23 mouse cellular contexts compared by ENCODE assay signal in the genomic region with DNA sequence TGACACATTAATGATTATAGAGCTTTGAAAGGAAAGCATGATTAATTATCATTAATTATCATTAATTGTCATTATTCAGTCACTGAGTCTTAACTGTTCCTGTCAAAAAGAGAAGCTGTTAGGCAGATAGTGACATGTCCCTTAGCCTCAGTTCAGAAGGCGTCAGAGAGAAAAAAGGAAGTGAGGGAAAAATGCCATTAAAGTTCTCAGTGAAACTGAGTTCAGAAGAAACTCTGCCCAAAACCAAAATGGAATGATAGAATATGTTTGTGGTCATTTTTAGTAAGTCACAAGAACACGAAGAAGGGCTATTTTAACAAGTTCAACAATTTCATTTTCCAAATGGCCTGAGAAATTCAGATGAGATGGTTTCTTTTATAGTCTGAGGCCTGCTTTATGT. TPM values are rescaled to one million over a fixed set of nuclear protein-coding genes. Genes with fewer than 3 reads are reported as not detected.
A peak's percentile ranks its signal among the peaks of the same experiment; 100 is the strongest.
DNase-seq lines count a peak whose midpoint lies in the region; ATAC-seq and TF ChIP-seq lines count a peak whose summit lies in the region.
"Had no signal": no experiment of that assay in that cellular context is flagged by ENCODE, and none has a peak within 500 bp of the region (broad histone marks: within the 10 kb centered on the region; RNA-seq: fewer than 3 reads in every experiment).

No protein-coding gene starts in this region.

- no peak for ATAC-seq in erythroid progenitor cell, adult 5-6 weeks (replicated peaks; ENCODE audit: low FRiP score, poor library complexity, severe bottlenecking)
- ATAC-seq: CD4-positive, CD25-positive, alpha-beta regulatory T cell, adult 4 months; forebrain, embryonic 13.5 days; intestine, embryonic 15.5 days had no signal

- DNase-seq in CH12.LX (ENCODE audit: extremely low read depth) (no peak), MEL-GATA-1-ER (ENCODE audit: extremely low read depth, low read depth) (peak; percentile 29)
- peak; percentile 50 for DNase-seq in splenic B cell, adult 2 months (ENCODE audit: low read depth, low spot score)
- DNase-seq in kidney, postnatal 25 days, result no peak
- no peak for DNase-seq in retina, embryonic 14.5 days (ENCODE audit: low spot score)
- DNase-seq: adrenal gland, adult 8-10 months; adrenal gland, postnatal 36 days; cerebellum, adult 11 months; cerebellum, adult 8-10 months; cerebellum, postnatal 14 days; gastrocnemius, adult 2 months; heart, adult 2 months; heart, postnatal 14 days had no signal

- peak overlapping the region; percentile 41; the same call in 1 of the 2 replicates for H3K4me2 ChIP-seq in CH12.LX (ENCODE audit: insufficient read depth, low read depth, poor library complexity, severe bottlenecking)
- H3K4me2 ChIP-seq: embryonic facial prominence, embryonic 12.5 days; forebrain, embryonic 13.5 days; heart, embryonic 11.5 days; heart, embryonic 15.5 days; hindbrain, embryonic 14.5 days; intestine, embryonic 15.5 days had no signal

- TF ChIP-seq RAD21 in CH12.LX (IDR thresholded peaks at IDR 0.05; ENCODE audit: low read depth, low read length), result no peak

- H3K27me3 ChIP-seq in CH12.LX (replicated peaks), result no peaks in the 10 kb centered on the region
- H3K27me3 ChIP-seq in splenic B cell, adult 2 months (ENCODE audit: control insufficient read depth, insufficient read depth, low read length, poor library complexity, severe bottlenecking), result no peaks in the 10 kb centered on the region
- H3K27me3 ChIP-seq: embryonic facial prominence, embryonic 12.5 days; forebrain, embryonic 13.5 days; heart, embryonic 15.5 days; intestine, embryonic 15.5 days had no signal

- TF ChIP-seq CTCF in CH12.LX (conservative IDR thresholded peaks at IDR 0.05 in 1 of 2, IDR thresholded peaks at IDR 0.05 in 1 of 2; ENCODE audit: low read depth in 2 of 2, low read length in 2 of 2), result no peak

- H3K36me3 ChIP-seq in CH12.LX (replicated peaks in 1 of 2; ENCODE audit: control insufficient read depth in 1 of 2, insufficient read depth in 1 of 2, low read length in 1 of 2), result no peaks in the 10 kb centered on the region
- H3K36me3 ChIP-seq in macrophage (ENCODE audit: inconsistent target), result no peaks in the 10 kb centered on the region
- H3K36me3 ChIP-seq in splenic B cell, adult 2 months (ENCODE audit: control insufficient read depth, insufficient read depth, low read length, poor library complexity, severe bottlenecking), result no peaks in the 10 kb centered on the region
- H3K36me3 ChIP-seq: embryonic facial prominence, embryonic 12.5 days; heart, embryonic 15.5 days; hindbrain, embryonic 10.5 days; intestine, embryonic 15.5 days had no signal

- no peak for TF ChIP-seq POLR2A in CH12.LX (IDR thresholded peaks at IDR 0.05; ENCODE audit: low read depth, low read length)

- H3K9ac ChIP-seq in CH12.LX (ENCODE audit: insufficient read depth, low read depth), result peak overlapping the region; percentile 56; the same call in 1 of the 2 replicates
- H3K9ac ChIP-seq: embryonic facial prominence, embryonic 12.5 days; forebrain, embryonic 13.5 days; heart, embryonic 15.5 days; hindbrain, embryonic 14.5 days; intestine, embryonic 15.5 days had no signal

- 4% methylated on average over 2 of the region's 2 CpGs for WGBS in macrophage (ENCODE audit: missing documents)

- dilution Hi-C loops in CH12.LX (cut with MboI; ENCODE audit: extremely low pct_ligation_motif_present, extremely low pct_unique_long_range_greater_than_20kb, low sequenced_read_pairs), result no loop called here

- H3K79me2 ChIP-seq in CH12.LX (replicated peaks; ENCODE audit: control insufficient read depth, extremely low read depth, insufficient read depth, poor library complexity, severe bottlenecking) (no peaks in the 10 kb centered on the region), macrophage (ENCODE audit: inconsistent target) (no peaks in the 10 kb centered on the region)

- no peak overlapping the region for H3K4me3 ChIP-seq in CH12.LX (replicated peaks in 1 of 3; ENCODE audit: low read depth in 2 of 3, low read length in 2 of 3, poor library complexity in 1 of 3)
- H3K4me3 ChIP-seq in macrophage (ENCODE audit: inconsistent target), result no peak overlapping the region
- H3K4me3 ChIP-seq: embryonic facial prominence, embryonic 12.5 days; forebrain, embryonic 13.5 days; gastrocnemius, adult 2 months; heart, adult 2 months; heart, embryonic 15.5 days; hindbrain, embryonic 10.5 days; intestine, embryonic 15.5 days had no signal

- peaks cover 25 to 48% of the 10 kb centered on the region in 2 experiments for H3K4me1 ChIP-seq in CH12.LX (ENCODE audit: control insufficient read depth in 1 of 2, insufficient read depth in 2 of 2)
- H3K4me1 ChIP-seq: embryonic facial prominence, embryonic 12.5 days; forebrain, embryonic 13.5 days; heart, embryonic 15.5 days; hindbrain, embryonic 10.5 days; intestine, embryonic 15.5 days had no signal

- peaks cover 2% of the 10 kb centered on the region for H3K9me3 ChIP-seq in CH12.LX (replicated peaks; ENCODE audit: low read length)
- H3K9me3 ChIP-seq: embryonic facial prominence, embryonic 12.5 days; forebrain, embryonic 13.5 days; heart, embryonic 15.5 days; intestine, embryonic 15.5 days had no signal

- in situ Hi-C loops in CH12.LX (cut with MboI; ENCODE audit: low pct_ligation_motif_present, low pct_unique_long_range_greater_than_20kb, low sequenced_read_pairs), result no loop called here

- H3K27ac ChIP-seq in CH12.LX (ENCODE audit: insufficient read depth, low read depth), result peak overlapping the region; percentile 48; the same call in 1 of the 2 replicates
- H3K27ac ChIP-seq in macrophage, result peak overlapping the region; percentile 45
- H3K27ac ChIP-seq: embryonic facial prominence, embryonic 12.5 days; forebrain, embryonic 13.5 days; gastrocnemius, adult 2 months; heart, adult 2 months; heart, embryonic 15.5 days; hindbrain, embryonic 10.5 days; hindbrain, embryonic 14.5 days; intestine, embryonic 15.5 days had no signal

- peak; percentile 79 for TF ChIP-seq EP300 in CH12.LX (IDR thresholded peaks at IDR 0.05; ENCODE audit: low read length)

TF ChIP-seq in CH12.LX, 34 proteins besides CTCF, POLR2A, EP300 and RAD21:
- TF ChIP-seq JUN (IDR thresholded peaks at IDR 0.05; ENCODE audit: insufficient read depth, low read depth, low read length) (no peak), SIN3A (IDR thresholded peaks at IDR 0.05; ENCODE audit: low read length) (no peak), MEF2A (IDR thresholded peaks at IDR 0.05; ENCODE audit: borderline replicate concordance, low read depth, low read length) (peak; percentile 67; the same call in 1 of the 2 replicates), IRF4 (IDR thresholded peaks at IDR 0.05; ENCODE audit: low read depth, low read length) (peak; percentile 40; the same call in 1 of the 2 replicates), MXI1 (IDR thresholded peaks at IDR 0.05; ENCODE audit: low read depth, low read length) (no peak)

RNA-seq across cellular contexts. Expression of gene Rel, which starts 50.2 kb away (rescaled TPM):
- total RNA-seq in CH12.LX (2012; rRNA removed), result 21.5 and 28.4 TPM in 2 replicates
- 21.1 and 26.2 TPM in 2 replicates for total RNA-seq in CH12.LX (2014; rRNA removed)
- 31.6 and 38.1 TPM in 2 replicates for polyA plus RNA-seq in CH12.LX (2012; ENCODE audit: insufficient read length, low read depth)
- 100 to 1,000 TPM in 15 of 26 experiments, 10 to 100 TPM in 11; 39.4 to 433 (median 153) TPM for total RNA-seq in macrophage (2018; cell fraction: chromatin; rRNA removed)
- total RNA-seq in macrophage (2018; cell fraction: cytosol; rRNA removed), result 100 to 1,000 TPM in 8 of 26 experiments, 10 to 100 TPM in 18; 19.2 to 223 (median 33.9) TPM
- 100 to 1,000 TPM in 19 of 26 experiments, 10 to 100 TPM in 7; 44.8 to 434 (median 219) TPM for total RNA-seq in macrophage (2018; cell fraction: nucleus; rRNA removed)
- polyA plus RNA-seq in macrophage (2018), result 9.2 to 15.4 TPM (median 13.0 TPM) in 3 replicates
- 6.3 and 7.6 TPM in 2 replicates for total RNA-seq in erythroid progenitor cell, adult 5-6 weeks (2015; ENCODE audit: low replicate concordance)
- 0.90 and 1.2 TPM in 2 replicates for total RNA-seq in erythroid progenitor cell, adult 5-6 weeks (2017; ENCODE audit: low replicate concordance)

Comparison
In these comparisons a context has a peak if more than half of its experiments do, and no peak if none do; other contexts are left out.
1. DNase-seq: peak in MEL-GATA-1-ER (single experiment) and splenic B cell, adult 2 months (single experiment); none in CH12.LX (single experiment), kidney, postnatal 25 days (0 of 2) and retina, embryonic 14.5 days (single experiment).